Mouse (Mus musculus) adipocyte (in vitro differentiated cells): ENCODE data around the gene Srgap3.

Experiments used
- DNase-seq: peaks from one replicate; pipeline ENCODE4 v3.0.0-alpha.2; 2016; ENCODE audit warnings: low spot score

The Srgap3 gene

DNA sequence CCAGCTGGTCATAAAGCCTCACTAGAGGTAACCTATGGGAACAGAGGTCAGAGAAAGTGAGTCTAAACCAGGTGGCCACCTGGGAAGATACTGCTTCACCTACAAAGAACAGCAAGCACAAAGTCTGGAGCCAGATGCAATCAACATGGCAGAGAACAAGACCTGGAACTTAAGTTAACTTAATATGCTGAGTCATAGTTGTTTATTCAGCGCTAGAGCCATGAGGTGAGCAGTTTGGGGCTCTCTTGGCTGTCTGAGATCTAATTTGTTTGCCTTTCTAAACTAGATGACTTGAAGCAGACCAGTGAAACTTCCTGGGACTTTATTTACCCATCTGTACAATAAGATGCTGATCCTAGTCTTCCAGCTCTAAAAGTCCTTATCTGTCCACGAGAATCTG, 263.0 kb downstream of the Srgap3 start:
- no peak for DNase-seq
